Mouse (Mus musculus): ENCODE data around the gene Thrap3. TPM values are rescaled to one million over a fixed set of nuclear protein-coding genes. Genes with fewer than 3 reads are reported as not detected.
"Not testable (repeated sequence)": the region's sequence is repeated elsewhere in the genome, so short reads cannot be mapped to it uniquely, and the experiment has no call there.

Gene Thrap3
- polyA plus RNA-seq, 1 experiment from 2014 or later: 251 TPM

DNA sequence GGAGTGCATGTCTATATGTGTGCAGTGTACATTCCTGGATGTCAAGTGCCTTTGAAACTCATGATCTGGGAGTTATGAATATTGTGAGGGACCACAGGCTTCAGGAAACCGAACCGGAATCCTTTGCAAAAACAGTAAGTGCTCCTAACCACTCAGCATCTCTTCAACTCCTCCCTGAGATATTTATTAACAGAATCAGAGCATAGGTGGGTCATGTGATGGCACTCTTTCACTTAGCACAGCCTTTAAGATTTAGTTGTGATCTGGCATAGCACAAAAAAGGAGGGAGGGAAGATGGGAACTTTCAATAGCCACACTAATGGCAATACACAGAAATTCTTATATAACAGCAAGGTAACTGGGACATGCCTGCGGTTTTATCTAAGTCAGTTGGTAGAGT, 15.5 kb downstream of the Thrap3 start:
- no peak overlapping the region for H3K4me3 ChIP-seq
- H3K9ac ChIP-seq: no peak overlapping the region
- ATAC-seq (ENCODE audit: low FRiP score, low read depth): no peak
- no peak overlapping the region for H3K4me2 ChIP-seq (replicated peaks)
- no peaks in the 10 kb centered on the region for H3K27me3 ChIP-seq
- no peak overlapping the region for H3K27ac ChIP-seq
- WGBS: 95% methylated on average over 3 of the region's 3 CpGs
- H3K36me3 ChIP-seq: peaks cover 51% of the 10 kb centered on the region
- H3K9me3 ChIP-seq: no peaks in the 10 kb centered on the region
- 0 out of 2 replicates have a peak, but pooled peaks cover 3% of the 10 kb centered on the region for H3K4me1 ChIP-seq

DNA sequence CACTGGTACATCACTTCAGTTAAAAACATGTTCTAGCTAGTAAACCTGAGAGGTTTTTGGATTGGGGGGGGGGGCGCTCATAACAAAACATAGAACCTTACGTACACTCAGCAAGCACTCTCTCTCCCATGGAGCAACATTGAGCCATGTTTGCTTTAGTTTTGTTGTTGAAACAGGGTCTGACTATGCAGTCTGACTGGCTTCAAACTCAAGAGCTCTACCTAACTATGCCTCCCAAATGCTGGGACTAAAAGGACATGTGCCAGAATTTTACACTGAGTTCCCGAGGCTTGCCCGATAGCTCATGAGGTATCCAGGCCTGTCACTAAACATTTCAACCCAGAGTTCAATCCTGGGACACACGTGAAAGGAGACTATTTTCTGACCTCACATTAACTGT, 19.5 kb downstream of the Thrap3 start:
- no peak for ATAC-seq (ENCODE audit: low FRiP score, low read depth)
- H3K27ac ChIP-seq: no peak overlapping the region
- H3K9ac ChIP-seq: no peak overlapping the region
- 0 out of 2 replicates have a peak, but pooled peaks cover 6% of the 10 kb centered on the region for H3K4me1 ChIP-seq
- no peak overlapping the region for H3K4me2 ChIP-seq (replicated peaks)
- peaks cover 61% of the 10 kb centered on the region for H3K36me3 ChIP-seq
- no peaks in the 10 kb centered on the region for H3K9me3 ChIP-seq
- no peaks in the 10 kb centered on the region for H3K27me3 ChIP-seq
- no peak overlapping the region for H3K4me3 ChIP-seq
- 93% methylated on average over 5 of the region's 5 CpGs for WGBS

DNA sequence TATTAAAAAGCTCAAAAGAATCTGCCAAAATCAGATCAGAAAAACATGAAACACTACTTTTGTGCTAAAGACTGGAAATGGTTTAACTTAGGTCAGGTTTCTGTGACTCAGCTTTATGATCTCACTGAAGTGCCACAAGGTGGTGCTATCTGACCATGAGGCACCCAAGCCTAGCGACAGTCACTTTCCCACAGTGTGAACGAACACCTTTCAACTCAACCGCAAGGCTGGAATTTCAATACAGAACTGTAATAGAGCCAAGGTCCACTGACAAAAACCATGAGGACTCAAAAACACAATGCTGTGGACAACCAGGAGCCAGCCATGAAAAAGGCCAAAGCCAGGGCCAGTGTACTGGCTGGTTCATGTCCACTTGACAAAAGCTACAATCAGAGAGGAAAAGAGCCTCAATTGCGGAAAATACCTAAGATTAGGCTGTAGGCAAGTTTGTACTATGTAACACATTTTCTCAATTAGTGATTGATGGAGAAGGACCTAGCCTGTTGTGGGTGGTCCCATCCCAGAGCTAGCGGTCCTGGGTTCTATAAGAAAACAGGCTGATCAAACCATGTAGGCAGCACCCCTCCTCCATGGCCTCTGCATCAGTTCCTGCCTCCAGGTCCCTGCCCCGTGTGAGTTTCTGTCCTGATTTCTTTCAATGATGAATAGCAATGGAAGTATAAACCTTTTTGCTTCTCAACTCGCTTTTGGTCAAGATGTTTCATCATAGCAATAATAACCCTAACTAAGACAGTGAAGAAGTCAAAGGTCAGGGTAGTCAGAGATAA, 21.2 kb downstream of the Thrap3 start:
- H3K27me3 ChIP-seq: no peaks in the 10 kb centered on the region
- peaks cover 75% of the 10 kb centered on the region for H3K36me3 ChIP-seq
- no peak overlapping the region for H3K4me3 ChIP-seq
- no peaks in the 10 kb centered on the region for H3K9me3 ChIP-seq
- H3K4me1 ChIP-seq: 0 out of 2 replicates have a peak, but pooled peaks cover 4% of the 10 kb centered on the region
- H3K4me2 ChIP-seq (replicated peaks): no peak overlapping the region
- 51% methylated on average over 7 of the region's 7 CpGs for WGBS
- H3K27ac ChIP-seq: no peak overlapping the region
- no peak overlapping the region for H3K9ac ChIP-seq
- no peak for ATAC-seq (ENCODE audit: low FRiP score, low read depth)

DNA sequence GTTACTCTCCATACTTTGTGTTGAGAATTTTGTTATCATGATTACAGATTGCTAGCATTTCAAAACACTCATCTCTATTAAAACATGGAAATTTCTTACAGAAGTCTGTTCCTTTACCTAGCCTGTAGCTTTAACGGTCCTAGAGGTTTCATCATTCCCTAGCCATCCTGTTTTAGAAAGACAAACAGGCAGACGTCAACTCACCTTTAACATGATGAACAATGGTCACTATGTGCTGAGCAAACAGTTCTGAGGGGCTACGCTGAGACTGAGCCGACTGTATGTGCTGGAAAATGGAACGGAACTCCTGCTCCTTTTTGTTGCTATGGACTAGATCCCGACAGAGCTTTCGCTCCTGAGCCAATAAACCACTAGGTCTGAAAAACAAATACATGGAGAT, 26.6 kb downstream of the Thrap3 start:
- peaks cover 92% of the 10 kb centered on the region for H3K36me3 ChIP-seq
- H3K4me1 ChIP-seq; H3K9me3 ChIP-seq; ATAC-seq (ENCODE audit: low FRiP score, low read depth); H3K4me3 ChIP-seq; H3K9ac ChIP-seq; H3K4me2 ChIP-seq (replicated peaks); H3K27me3 ChIP-seq; H3K27ac ChIP-seq: not testable (repeated sequence)
- WGBS: 92% methylated on average over 7 of the region's 7 CpGs

DNA sequence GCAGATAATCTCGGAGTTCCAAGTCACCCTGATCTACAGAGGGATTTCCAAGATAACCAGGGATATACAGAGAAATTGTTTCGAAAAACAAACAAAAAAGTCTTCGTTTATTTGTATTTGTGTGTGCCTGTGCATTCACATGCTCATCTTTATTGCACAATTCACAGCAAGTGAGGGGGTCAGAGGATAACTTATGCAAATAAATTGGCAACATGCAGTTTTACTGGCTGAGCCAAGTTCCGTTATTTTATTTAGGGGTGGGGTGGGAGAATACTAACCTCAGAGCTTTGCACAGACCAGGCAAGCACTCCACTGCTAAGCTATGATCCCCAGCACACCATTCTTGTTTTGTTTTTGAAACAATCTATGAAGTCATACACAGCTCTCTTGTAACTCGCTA, 28.8 kb downstream of the Thrap3 start:
- no peak overlapping the region for H3K4me2 ChIP-seq (replicated peaks)
- no peak overlapping the region for H3K27ac ChIP-seq
- no peak for ATAC-seq (ENCODE audit: low FRiP score, low read depth)
- WGBS: 88% methylated on average over 5 of the region's 5 CpGs
- H3K9ac ChIP-seq: no peak overlapping the region
- no peaks in the 10 kb centered on the region for H3K9me3 ChIP-seq
- peaks cover 91% of the 10 kb centered on the region for H3K36me3 ChIP-seq
- no peaks in the 10 kb centered on the region for H3K27me3 ChIP-seq
- no peaks in the 10 kb centered on the region for H3K4me1 ChIP-seq
- no peak overlapping the region for H3K4me3 ChIP-seq

DNA sequence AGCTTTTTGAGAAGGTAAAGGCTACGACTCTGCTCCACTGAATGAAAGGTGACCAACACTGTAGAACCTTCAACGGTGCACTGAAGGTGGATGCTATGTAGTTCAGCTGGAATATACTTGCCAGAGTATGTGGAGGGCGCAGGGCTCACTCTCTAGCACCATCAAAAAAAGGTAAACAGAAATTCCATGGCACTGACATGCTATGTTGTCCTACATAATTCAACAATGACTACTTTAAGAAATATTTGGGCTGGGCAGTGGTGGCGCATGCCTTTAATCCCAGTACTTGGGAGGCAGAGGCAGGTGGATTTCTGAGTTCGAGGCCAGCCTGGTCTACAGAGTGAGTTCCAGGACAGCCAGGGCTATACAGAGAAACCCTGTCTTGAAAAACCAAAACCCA, 31.8 kb downstream of the Thrap3 start:
- H3K36me3 ChIP-seq: peaks cover 96% of the 10 kb centered on the region
- not testable (repeated sequence) for H3K27me3 ChIP-seq; H3K9ac ChIP-seq; H3K27ac ChIP-seq; H3K9me3 ChIP-seq; ATAC-seq (ENCODE audit: low FRiP score, low read depth); H3K4me3 ChIP-seq; H3K4me1 ChIP-seq; H3K4me2 ChIP-seq (replicated peaks)
- WGBS: 95% methylated on average over 5 of the region's 5 CpGs

DNA sequence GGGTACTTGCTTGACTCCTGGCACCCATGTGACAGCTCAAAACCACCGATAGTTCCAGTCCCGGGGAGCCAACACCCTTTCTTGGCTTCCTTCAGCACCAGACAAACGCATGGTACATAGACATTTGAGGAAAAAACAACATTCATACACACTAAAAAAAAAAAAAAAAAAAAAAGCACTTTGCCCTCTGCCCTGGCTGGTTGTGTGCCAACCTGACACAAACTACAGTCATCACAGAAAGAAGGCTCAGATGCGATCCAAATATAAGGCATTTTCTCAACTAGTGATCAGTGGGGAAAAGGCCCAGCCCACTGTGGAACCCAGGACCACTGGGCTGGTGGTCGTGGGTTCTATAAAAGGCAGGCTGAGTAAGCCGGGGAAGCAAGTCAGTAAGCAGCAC, 33.7 kb downstream of the Thrap3 start:
- H3K4me3 ChIP-seq: no peak overlapping the region
- H3K27me3 ChIP-seq: no peaks in the 10 kb centered on the region
- no peak overlapping the region for H3K9ac ChIP-seq
- no peaks in the 10 kb centered on the region for H3K9me3 ChIP-seq
- H3K4me2 ChIP-seq (replicated peaks): no peak overlapping the region
- 91% methylated on average over 6 of the region's 6 CpGs for WGBS
- no peak overlapping the region for H3K27ac ChIP-seq
- H3K36me3 ChIP-seq: peaks cover 85% of the 10 kb centered on the region
- H3K4me1 ChIP-seq: peaks cover under 1% of the 10 kb centered on the region; the same call in 1 of the 2 replicates
- ATAC-seq (ENCODE audit: low FRiP score, low read depth): no peak

DNA sequence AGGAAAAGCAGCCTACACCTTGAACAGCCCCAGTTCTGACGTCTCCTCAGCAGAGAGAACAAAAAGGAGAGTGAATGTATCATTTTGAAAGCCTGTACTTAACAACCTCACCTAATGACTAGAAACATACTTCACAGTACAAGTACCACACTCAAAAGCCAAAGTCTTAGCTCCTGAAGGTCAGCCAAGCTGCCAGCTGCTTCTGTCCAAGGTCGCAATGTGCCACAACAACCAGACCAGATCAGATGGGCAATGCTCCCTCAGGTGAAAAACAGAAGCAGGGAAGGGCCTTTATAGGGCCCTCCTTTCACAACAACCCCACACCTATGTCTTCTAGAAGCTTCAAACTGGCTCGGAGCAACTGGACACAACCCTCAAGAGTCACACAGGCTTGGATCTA, 36.5 kb downstream of the Thrap3 start:
- Histone ChIP-seq H3K4me2 (replicated peaks) (no peak overlapping the region), H3K9ac (no peak overlapping the region), H3K27ac (no peak overlapping the region; the same call in 1 of the 2 replicates), H3K27me3 (no peaks in the 10 kb centered on the region), H3K36me3 (peaks cover 59% of the 10 kb centered on the region), H3K4me3 (no peak overlapping the region), H3K4me1 (peaks cover 20% of the 10 kb centered on the region), H3K9me3 (no peaks in the 10 kb centered on the region)
- no peak for ATAC-seq (ENCODE audit: low FRiP score, low read depth)
- WGBS: 76% methylated on average over 3 of the region's 3 CpGs

DNA sequence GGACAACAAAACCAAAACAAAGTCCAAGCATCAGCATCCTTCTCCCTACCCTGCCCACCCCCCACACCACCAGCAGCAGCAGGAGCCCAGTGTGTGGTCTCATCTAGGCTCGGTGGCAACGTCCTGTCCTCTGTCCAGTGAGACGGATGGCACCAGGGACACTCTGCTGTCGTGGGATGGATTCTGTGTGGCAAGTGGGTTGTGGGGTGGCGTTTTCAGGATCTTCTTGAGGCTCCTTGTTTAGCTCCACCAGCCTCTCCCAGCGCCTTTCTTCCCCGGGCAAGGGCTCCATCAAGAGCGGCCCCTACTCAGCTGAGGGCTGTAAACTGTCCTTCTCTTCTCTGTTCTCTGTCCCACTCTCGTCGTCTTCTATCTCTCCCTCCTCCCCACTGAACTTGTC, 37.5 kb downstream of the Thrap3 start:
- WGBS: 72% methylated on average over 10 of the region's 10 CpGs

DNA sequence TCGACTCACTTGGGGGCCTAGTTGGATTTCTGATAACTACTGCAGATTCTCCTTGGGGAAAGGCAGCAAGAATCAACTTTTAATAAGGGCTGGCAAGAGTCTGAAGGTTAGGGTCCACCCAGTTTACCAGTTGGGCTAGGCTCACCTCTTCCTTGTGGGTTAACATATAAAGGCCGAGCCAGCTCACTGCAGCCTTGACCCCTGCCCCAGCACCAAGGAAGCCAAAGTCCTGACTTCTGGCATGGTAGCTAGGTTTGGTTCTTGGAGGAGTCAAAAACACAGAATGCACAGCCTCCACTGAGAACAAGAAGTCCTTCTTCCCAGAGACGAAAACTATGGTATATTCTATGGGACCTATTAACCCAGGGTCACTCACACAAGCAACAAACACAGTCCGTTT, 38.9 kb downstream of the Thrap3 start:
- Histone ChIP-seq H3K27ac (peak overlapping the region; percentile 45; the same call in 1 of the 2 replicates), H3K4me3 (peak overlapping the region; percentile 67; the same call in 1 of the 2 replicates)
- WGBS: 49% methylated on average over 4 of the region's 4 CpGs

More for the DNA sequence above, 37.5 kb downstream of the Thrap3 start:
- not testable (repeated sequence) for H3K27ac ChIP-seq; H3K4me2 ChIP-seq (replicated peaks); ATAC-seq (ENCODE audit: low FRiP score, low read depth); H3K27me3 ChIP-seq; H3K9ac ChIP-seq; H3K4me3 ChIP-seq; H3K9me3 ChIP-seq
- peaks cover 51% of the 10 kb centered on the region for H3K36me3 ChIP-seq
- peaks cover 20% of the 10 kb centered on the region for H3K4me1 ChIP-seq

DNA sequence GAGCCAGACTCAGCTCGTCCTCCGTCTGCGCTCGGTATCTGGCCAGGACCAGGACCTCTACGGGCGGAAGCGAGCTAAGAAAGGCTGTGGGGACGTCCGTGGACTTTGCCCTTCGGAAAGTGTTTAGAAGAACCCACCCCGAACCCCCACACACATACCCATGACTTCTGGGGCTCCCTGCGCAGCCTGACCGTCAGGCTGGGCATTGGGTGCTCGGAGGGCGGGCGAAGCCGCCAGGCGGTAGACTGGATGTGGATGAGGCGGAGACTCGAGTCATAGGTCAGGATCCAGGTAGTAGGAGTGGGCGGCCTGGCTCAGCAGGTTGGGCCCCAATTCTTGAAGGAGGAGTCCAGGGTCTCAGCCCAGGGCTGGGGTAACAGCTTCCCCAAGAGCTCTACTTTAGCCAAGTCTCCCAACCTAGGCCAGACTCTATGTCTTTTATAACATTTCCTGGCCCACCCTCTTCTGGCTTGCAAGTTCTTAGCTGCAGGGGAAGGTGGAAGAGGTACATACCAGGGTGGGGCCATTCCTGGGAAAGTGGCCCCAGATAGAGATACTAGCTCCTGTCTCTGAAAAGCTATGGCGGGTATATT, 39.4 kb downstream of the Thrap3 start, which contains the start of gene Sh3d21:
TSS of gene Sh3d21 (minus strand) at position 425 of the 593 bp plus-strand sequence.
- peaks cover 31% of the 10 kb centered on the region for H3K36me3 ChIP-seq
- WGBS: 6% methylated on average over 22 of the region's 22 CpGs
- H3K4me1 ChIP-seq: peaks cover 20% of the 10 kb centered on the region

More for the DNA sequence above, 38.9 kb downstream of the Thrap3 start:
- no peaks in the 10 kb centered on the region for H3K9me3 ChIP-seq
- H3K4me1 ChIP-seq: peaks cover 20% of the 10 kb centered on the region
- no peak for ATAC-seq (ENCODE audit: low FRiP score, low read depth)
- H3K9ac ChIP-seq: peak overlapping the region; percentile 86; the same call in 1 of the 2 replicates
- peak overlapping the region; percentile 99 for H3K4me2 ChIP-seq (replicated peaks)
- no peaks in the 10 kb centered on the region for H3K27me3 ChIP-seq
- peaks cover 37% of the 10 kb centered on the region for H3K36me3 ChIP-seq

DNA sequence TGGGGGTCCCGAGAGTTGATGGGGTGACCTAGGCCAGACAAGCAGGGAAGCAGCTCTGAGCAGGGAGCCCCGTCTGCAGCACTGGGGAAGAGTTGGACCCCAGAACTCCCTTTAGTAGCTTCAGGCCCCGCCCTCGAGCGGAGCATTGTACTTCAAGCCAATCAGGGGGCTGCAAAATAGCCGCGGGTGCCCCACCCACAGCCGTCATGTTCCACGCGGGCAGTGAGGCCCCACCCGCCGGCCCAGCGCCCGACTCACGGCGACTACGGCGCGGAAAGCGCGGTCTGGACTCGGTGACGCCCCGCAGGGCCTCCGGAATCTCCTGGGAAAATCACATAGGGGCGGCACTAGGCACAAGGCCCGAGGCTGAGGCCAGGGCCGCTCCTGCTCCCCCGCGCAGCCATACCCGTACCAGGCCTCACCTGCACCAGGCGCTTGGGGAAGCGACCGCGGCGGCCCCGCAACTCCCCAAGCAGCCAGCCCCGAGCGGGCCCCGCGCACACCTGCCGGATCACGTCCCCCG, 40.0 kb downstream of the Thrap3 start:
- Histone ChIP-seq H3K27me3 (no peaks in the 10 kb centered on the region), H3K9ac (peak overlapping the region; percentile 86), H3K27ac (peak overlapping the region; percentile 79), H3K4me1 (peaks cover 20% of the 10 kb centered on the region), H3K36me3 (peaks cover 26% of the 10 kb centered on the region), H3K4me3 (peak overlapping the region; percentile 67), H3K9me3 (no peaks in the 10 kb centered on the region), H3K4me2 (replicated peaks) (peak overlapping the region; percentile 99)
- under 1% methylated on average over 44 of the region's 44 CpGs for WGBS
- peak; percentile 95 for ATAC-seq (ENCODE audit: low FRiP score, low read depth)

More for the DNA sequence above, 39.4 kb downstream of the Thrap3 start, which contains the start of gene Sh3d21:
- H3K27me3 ChIP-seq: no peaks in the 10 kb centered on the region
- H3K4me2 ChIP-seq (replicated peaks): peak within 1 kb of the TSS; percentile 99
- H3K27ac ChIP-seq: peak within 1 kb of the TSS; percentile 79
- peak; percentile 5; the same call in 1 of the 2 replicates for ATAC-seq (ENCODE audit: low FRiP score, low read depth)
- H3K9ac ChIP-seq: peak within 1 kb of the TSS; percentile 86
- no peaks in the 10 kb centered on the region for H3K9me3 ChIP-seq
- H3K4me3 ChIP-seq: peak within 1 kb of the TSS; percentile 67
